Mouse (Mus musculus) bone marrow macrophage, adult 2 months (primary cell): ENCODE measurements around the gene Fam25c. TPM values are rescaled to one million over a fixed set of nuclear protein-coding genes. Genes with fewer than 3 reads are reported as not detected.

Source experiments
- H3K27ac ChIP-seq: 2 replicates; pipeline ENCODE4 v1.5.1; 2012; ENCODE audit warnings: low read depth, low read length; ENCODE audit not compliant: insufficient read depth
- H3K4me1 ChIP-seq: 2 replicates; pipeline ENCODE4 v1.6.1; 2012; ENCODE audit warnings: low read length; ENCODE audit not compliant: control insufficient read depth, insufficient read depth
- H3K4me3 ChIP-seq: 2 replicates; pipeline ENCODE4 v1.5.1; 2012; ENCODE audit warnings: mild to moderate bottlenecking, low read length, moderate library complexity; ENCODE audit not compliant: insufficient read depth
- CTCF ChIP-seq: IDR thresholded peaks from 2 replicates; pipeline ENCODE4 v1.5.1; 2012; ENCODE audit warnings: low read depth, mild to moderate bottlenecking, low read length, moderate library complexity
- POLR2A ChIP-seq: IDR thresholded peaks from 2 replicates; pipeline ENCODE4 v1.6.1; 2012; ENCODE audit warnings: mild to moderate bottlenecking, low read depth, low read length, borderline replicate concordance
- polyA plus RNA-seq: library from polyadenylated mRNA; stranded (reverse); fragments of >200 nt; gene quantifications from 2 replicates; pipeline ENCODE4 v1.2.4, GENCODE M21; 2012; ENCODE audit not compliant: missing spikeins, insufficient read depth, insufficient read length

Gene Fam25c
- polyA plus RNA-seq, 1 experiment, result not detected

GRCm38 (mm10) chr14:34378560-34379331, 23.5 kb upstream of the Fam25c start:
- H3K27ac ChIP-seq, result no peak overlapping the region
- no peak overlapping the region for H3K4me3 ChIP-seq
- no peaks in the 10 kb centered on the region for H3K4me1 ChIP-seq
- TF ChIP-seq POLR2A (no peak), CTCF (no peak)

GRCm38 (mm10) chr14:34377121-34377520, 21.9 kb upstream of the Fam25c start:
- H3K4me1 ChIP-seq, result no peaks in the 10 kb centered on the region
- H3K27ac ChIP-seq, result no peak overlapping the region
- TF ChIP-seq CTCF, result no peak
- no peak for TF ChIP-seq POLR2A
- H3K4me3 ChIP-seq, result no peak overlapping the region

- H3K27ac ChIP-seq, result no peak overlapping the region
- no peak overlapping the region for H3K4me3 ChIP-seq
- no peaks in the 10 kb centered on the region for H3K4me1 ChIP-seq
Measured at GRCm38 (mm10) chr14:34375941-34376340, 20.7 kb upstream of the Fam25c start.

GRCm38 (mm10) chr14:34375415-34375904, 20.2 kb upstream of the Fam25c start, which contains the start of gene Mmrn2:
Gene Mmrn2 (plus strand): TSS chr14:34375465.
- no peak within 1 kb of the TSS for H3K27ac ChIP-seq
- no peaks in the 10 kb centered on the region for H3K4me1 ChIP-seq
- no peak within 1 kb of the TSS for H3K4me3 ChIP-seq
- TF ChIP-seq CTCF (no peak), POLR2A (no peak)

More at GRCm38 (mm10) chr14:34375941-34376340, 20.7 kb upstream of the Fam25c start:
- TF ChIP-seq CTCF (no peak), POLR2A (no peak)

- Histone ChIP-seq H3K27ac (no peak within 1 kb of the TSS), H3K4me1 (no peaks in the 10 kb centered on the region), H3K4me3 (no peak within 1 kb of the TSS)
- no peak for TF ChIP-seq CTCF
- no peak for TF ChIP-seq POLR2A
Measured at GRCm38 (mm10) chr14:34374577-34374976, 19.3 kb upstream of the Fam25c start, which contains the start of gene Sncg. Gene Sncg (minus strand): TSS chr14:34374789.

- Histone ChIP-seq H3K27ac (no peak overlapping the region), H3K4me1 (no peaks in the 10 kb centered on the region), H3K4me3 (no peak overlapping the region)
- no peak for TF ChIP-seq POLR2A
- TF ChIP-seq CTCF, result no peak
Measured at GRCm38 (mm10) chr14:34373581-34373980, 18.3 kb upstream of the Fam25c start.

GRCm38 (mm10) chr14:34372646-34373045, 17.4 kb upstream of the Fam25c start:
- no peak overlapping the region for H3K27ac ChIP-seq
- TF ChIP-seq POLR2A (no peak), CTCF (peak; percentile 34; the same call in 1 of the 2 replicates)
- H3K4me3 ChIP-seq, result no peak overlapping the region
- no peaks in the 10 kb centered on the region for H3K4me1 ChIP-seq

- Histone ChIP-seq H3K4me3 (no peak overlapping the region), H3K27ac (no peak overlapping the region), H3K4me1 (no peaks in the 10 kb centered on the region)
- TF ChIP-seq CTCF (no peak), POLR2A (no peak)
Measured at GRCm38 (mm10) chr14:34371763-34372162, 16.5 kb upstream of the Fam25c start.

GRCm38 (mm10) chr14:34370921-34371320, 15.7 kb upstream of the Fam25c start:
- TF ChIP-seq CTCF (no peak), POLR2A (no peak)
- no peak overlapping the region for H3K27ac ChIP-seq
- no peaks in the 10 kb centered on the region for H3K4me1 ChIP-seq
- no peak overlapping the region for H3K4me3 ChIP-seq

GRCm38 (mm10) chr14:34370203-34370602, 15.0 kb upstream of the Fam25c start:
- H3K4me3 ChIP-seq, result no peak overlapping the region
- H3K27ac ChIP-seq, result no peak overlapping the region
- H3K4me1 ChIP-seq, result no peaks in the 10 kb centered on the region
- no peak for TF ChIP-seq CTCF
- no peak for TF ChIP-seq POLR2A
